Comparison of ENCODE assay signal across 19 mouse cellular contexts in genomic region chr19:54697411-54697810, GRCm38 (mm10).
"Had no signal": no experiment of that assay in that cellular context is flagged by ENCODE, and none has a peak within 500 bp of the region (broad histone marks: within the 10 kb centered on the region; RNA-seq: fewer than 3 reads in every experiment).

No protein-coding gene starts in this region.

- H3K4me2 ChIP-seq: intestine, embryonic 15.5 days; kidney, embryonic 15.5 days; limb, embryonic 13.5 days; liver, embryonic 12.5 days; liver, embryonic 15.5 days; lung, embryonic 15.5 days; midbrain, embryonic 13.5 days had no signal

- H3K4me3 ChIP-seq: intestine, embryonic 15.5 days; kidney, embryonic 15.5 days; layer of hippocampus, adult 2 months; limb, embryonic 10.5 days; limb, embryonic 13.5 days; liver, embryonic 12.5 days; liver, embryonic 15.5 days; lung, embryonic 15.5 days; midbrain, embryonic 13.5 days had no signal

- DNase-seq: kidney, adult 11 months; kidney, adult 8-10 months; kidney, postnatal 14 days; kidney, postnatal 4 days; layer of hippocampus, adult 9-11 months; liver; lung, adult 18-20 months; lung, postnatal 10 days; lung, postnatal 36 days; thymus, adult 2 months had no signal

- H3K27me3 ChIP-seq: intestine, embryonic 15.5 days; kidney, embryonic 15.5 days; limb, embryonic 13.5 days; liver, embryonic 12.5 days; liver, embryonic 15.5 days; lung, embryonic 15.5 days; midbrain, embryonic 13.5 days had no signal

- H3K36me3 ChIP-seq: intestine, embryonic 15.5 days; kidney, embryonic 15.5 days; limb, embryonic 10.5 days; limb, embryonic 13.5 days; liver, embryonic 12.5 days; liver, embryonic 15.5 days; lung, embryonic 15.5 days; midbrain, embryonic 13.5 days had no signal
